Mouse (Mus musculus): ENCODE results near the gene Akt1.

Gene Akt1

DNA sequence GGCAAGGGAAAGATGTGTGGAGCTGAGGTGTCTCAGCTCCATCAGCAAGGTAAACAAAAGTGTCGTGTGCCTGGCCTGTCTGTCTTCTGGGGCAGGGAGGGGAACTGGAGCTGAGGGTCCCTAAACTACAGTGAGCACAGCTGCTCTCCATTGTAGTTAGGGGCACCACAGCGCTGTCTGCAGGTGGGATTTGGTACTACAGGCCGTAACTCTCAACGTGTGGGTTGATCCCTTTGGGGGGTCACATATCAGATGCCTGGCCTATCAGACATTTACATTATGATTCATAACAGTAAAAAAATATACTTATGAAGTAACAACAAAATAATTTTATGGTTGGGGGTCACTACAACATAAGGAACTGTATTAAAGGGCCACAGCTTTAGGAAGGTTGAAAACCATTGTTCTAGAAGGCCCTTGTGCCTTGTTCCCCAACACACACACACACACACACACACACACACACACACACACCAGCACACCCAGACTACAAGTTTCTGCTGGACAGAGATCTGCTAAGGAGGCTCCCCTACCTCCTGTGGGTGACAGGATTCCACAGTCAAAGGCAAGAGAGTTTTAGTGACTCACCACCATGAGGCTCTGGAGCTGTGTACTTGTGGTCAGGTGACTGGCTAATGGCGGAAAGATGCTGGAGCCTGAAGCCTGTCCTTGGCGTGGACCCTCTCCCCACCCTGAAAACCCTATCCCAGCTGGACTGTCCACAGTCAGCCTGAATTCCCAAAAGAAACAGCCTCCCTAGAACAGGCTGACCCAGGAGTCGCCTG is 47.4 kb downstream of the Akt1 start:
- no peak for DNase-seq (ENCODE audit: low spot score)

DNA sequence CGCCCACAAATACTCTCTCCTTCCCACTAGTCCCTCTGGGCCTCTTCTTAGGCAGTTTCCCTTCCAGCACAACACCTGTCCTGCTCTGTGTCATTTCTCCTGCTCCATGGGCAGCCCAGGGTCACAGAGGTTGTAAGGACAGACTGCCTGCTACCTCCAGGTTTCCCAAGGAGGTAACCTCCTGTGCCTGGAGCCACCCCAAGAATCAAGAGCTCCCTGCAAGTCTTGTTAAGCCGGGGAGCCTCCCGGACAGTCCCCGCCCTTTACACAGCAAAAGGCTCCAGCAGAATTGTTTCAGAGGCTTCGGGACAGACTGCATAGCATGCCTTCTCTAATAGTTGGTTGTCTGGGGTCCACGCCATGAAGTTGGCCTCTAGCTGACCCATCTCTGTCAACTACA is 48.2 kb downstream of the Akt1 start:
- DNase-seq (ENCODE audit: low spot score): no peak

DNA sequence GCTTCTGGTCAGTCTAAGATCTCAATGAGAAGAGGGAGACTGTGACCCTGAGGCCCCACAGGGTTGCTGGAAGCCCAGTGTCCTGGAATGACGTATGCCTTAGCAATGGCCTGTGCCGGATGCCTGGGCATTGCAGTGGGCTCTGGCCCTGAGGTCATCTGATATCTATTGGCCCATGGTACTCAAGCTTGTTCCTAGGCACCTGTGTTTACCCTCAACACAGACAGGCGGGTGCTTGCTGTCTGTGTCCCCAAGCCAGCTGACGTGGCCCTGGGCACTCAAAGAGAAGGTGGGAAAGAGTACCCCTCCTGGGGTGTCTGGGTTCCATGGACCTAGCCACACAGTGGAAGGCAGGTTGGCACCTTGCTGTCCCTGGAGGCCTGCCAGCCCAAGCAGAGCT is 49.0 kb downstream of the Akt1 start:
- DNase-seq (ENCODE audit: low spot score): no peak

DNA sequence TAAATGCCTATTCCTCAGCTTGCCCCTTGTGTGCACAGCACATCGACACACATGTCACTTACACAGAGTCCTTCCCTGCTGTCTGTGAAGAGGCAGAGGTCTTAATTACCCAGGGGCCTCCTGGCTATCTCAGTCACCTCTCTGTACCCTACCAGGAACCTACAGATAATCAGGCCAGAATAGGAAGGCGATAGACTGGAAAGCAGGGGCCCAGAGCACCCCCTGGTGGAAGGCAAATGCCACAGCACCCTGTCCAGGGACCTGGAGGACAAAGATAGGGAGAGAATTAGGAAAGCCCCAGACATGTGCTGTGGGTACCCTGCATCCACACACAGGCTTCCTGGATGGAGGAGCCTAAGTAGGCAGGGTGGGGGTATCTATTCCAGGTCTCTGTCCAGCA is 50.9 kb downstream of the Akt1 start:
- DNase-seq (ENCODE audit: low spot score): peak; percentile 66

DNA sequence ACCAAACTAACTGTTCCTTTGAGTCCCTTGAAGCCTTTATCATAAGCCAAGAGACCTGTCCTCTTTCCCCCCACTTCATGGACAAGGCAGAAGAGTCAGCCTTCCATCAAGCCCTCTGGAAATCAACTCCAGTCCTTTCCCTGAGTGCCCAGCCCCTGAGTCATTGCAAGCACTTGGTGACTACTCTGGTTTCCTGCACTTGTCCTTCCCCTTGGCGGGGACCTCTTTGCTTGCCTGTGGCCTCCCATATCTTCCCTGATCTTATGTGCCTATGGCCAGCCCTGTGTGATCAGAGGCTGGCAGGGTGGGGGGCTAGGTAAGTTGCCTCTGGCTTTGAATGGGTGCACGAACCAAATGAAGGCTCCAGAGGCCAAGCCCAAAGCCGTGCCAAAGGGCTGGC is 52.8 kb downstream of the Akt1 start:
- no peak for DNase-seq (ENCODE audit: low spot score)

DNA sequence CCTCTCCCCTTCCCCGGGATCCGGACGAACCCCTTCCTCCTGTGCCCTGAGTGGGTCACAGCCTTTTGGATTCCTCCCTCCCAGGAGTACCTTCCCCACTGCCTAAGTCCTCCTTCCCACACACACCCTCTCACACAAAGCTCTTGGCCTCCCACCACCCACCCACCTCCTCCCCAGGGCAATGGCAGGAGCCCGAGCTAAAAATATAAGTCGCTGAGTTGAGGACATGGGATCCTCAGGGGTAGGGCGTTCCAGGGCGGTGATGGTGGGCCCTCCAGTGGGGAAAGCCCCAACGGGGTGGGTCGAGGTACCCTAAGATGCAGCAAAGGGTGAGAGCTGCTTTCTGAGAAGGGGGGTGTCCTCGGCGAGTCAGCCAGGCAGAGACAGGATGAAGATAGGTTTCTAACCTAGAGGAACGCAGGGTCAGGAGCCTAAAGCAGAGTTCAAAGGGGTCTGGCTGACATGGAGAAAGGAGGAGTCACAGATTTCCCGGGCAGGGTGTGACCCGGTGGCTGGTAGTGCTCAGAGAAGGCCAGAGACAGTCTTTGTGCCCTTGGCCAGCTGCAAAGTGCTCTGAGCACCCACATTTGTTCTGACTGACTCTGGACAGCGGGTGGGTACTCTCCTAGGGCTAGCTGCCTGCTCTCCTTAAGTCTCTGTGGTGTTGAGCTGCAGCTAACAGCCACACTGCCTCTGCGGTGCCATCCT is 54.2 kb downstream of the Akt1 start:
- DNase-seq (ENCODE audit: low spot score): no peak

DNA sequence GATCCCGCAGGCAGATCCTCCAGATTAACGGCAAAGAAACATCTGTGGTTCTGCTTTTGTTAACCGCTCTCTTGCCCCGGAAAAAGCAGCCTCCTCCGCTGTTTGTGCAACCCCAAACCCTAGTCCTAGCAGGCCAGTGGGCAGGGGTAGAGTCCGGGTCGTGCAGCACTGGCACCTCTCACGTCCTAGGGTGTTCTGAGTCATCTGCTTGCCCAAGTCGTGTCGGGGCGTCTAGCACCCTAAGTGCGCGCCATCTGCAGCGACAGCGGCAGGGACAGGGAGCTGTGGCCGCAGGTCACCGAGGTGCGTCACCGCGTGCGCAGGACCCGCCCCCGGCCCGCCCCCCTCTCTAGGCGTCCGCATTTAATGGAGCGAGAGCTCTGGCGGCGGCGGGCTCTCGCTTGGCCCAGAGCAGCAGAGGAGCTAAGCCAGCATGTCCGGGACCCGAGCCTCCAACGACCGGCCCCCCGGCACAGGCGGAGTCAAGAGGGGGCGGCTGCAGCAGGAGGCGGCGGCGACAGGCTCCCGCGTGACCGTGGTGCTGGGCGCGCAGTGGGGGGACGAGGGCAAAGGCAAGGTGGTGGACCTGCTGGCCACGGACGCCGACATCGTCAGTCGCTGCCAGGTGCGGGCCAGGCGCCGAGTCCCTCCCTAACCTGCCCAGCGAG is 54.9 kb downstream of the Akt1 start, which contains the start of gene Adssl1:
Gene Adssl1 (plus strand): TSS at position 360 of the 668 bp plus-strand sequence.
- no peak for DNase-seq (ENCODE audit: low spot score)

DNA sequence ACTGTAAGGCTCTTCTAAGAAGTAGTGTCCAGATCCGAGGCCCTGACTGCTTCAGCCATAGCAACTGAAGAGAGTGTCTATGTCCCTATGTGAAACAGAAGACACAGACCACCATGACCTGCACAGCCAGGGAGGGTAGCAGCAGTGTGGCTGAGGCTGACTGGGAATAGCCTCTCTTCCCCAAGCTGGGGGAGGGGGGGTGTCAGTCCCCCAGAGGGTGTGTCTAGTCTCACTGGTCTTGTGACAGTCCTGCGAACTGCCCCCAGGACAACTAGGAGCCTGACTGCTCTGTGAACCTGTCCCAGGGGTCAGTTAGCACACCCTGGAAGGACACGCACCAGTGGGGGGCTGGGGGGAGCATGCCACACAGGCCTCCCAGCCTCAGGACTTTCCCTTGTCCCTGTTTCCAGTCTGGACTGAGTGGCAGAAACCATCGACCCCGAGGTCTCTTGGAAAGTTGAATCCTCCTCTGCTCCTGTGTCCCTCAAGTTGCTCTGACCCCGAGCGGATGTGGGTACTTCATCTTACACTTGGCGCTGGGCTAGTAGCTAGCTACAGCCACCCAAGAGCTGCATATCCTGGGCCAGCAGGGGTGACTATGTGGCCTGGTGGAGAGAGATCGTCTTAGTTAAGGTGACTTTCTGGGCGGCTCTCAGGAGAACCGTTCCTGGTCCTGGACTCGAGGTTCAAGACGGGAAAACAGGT is 55.6 kb downstream of the Akt1 start:
- no peak for DNase-seq (ENCODE audit: low spot score)

DNA sequence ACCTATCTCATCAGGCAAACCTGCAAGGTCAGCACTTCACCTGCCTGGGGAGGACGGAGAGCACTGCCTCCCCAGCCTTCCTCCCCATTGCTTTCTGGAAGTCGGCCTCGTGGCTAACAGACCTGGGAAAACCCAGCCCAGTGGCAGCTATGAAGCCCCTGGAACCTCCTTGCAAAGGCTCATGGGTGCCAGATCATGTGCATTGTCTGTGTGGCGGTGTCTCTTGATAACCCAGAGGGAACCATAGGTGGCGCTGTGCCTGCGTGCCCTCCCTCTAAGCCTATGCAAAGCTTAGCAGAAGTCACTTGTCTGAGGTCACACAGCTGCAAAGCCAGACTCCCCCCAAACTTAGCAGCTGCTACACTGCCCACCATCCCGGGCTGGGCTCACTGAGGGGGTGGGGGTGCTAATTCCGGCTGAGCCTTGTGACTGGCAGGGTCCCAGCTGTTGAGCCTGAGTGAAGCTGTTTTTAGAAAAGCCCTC is 56.7 kb downstream of the Akt1 start:
- DNase-seq (ENCODE audit: low spot score): no peak

DNA sequence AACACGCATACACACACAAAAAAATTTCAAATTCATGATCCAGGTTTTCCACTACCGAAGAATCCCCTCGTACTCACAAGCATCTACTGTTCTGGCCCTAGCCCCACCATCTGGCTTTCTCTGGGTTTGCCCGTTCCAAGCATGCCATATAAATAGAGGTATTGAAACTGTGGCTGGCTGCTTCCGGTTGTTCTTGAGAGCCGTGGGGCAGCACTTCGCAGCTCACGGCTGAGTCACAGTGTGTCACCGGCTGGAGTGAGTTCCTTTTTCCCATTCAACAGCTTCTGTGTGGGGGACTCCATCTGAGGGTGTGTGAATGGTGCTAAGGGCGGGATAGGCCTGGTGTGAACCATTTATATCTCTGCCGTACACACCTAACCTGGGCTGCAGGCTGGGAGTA is 57.5 kb downstream of the Akt1 start:
- DNase-seq (ENCODE audit: low spot score): no peak

DNA sequence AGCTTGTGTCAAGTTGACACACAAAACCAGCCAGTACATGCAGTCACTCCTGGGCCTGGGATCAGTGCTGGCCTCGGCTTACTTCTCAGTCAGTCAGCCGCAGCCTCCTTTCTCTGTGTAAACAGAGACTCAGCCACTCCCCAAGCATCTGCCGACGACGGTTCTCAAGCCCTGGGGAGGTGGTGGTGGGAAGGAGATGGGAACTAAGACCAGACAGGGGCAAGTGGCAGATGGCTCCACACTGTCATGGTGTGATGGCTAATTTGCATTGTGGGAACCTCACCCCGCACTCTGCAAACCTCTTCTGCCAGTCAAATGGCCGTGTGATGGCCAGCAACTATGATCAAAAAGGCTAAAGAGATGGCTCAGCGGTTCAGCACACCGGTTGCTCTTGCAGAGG is 58.0 kb downstream of the Akt1 start:
- DNase-seq (ENCODE audit: low spot score): no peak

DNA sequence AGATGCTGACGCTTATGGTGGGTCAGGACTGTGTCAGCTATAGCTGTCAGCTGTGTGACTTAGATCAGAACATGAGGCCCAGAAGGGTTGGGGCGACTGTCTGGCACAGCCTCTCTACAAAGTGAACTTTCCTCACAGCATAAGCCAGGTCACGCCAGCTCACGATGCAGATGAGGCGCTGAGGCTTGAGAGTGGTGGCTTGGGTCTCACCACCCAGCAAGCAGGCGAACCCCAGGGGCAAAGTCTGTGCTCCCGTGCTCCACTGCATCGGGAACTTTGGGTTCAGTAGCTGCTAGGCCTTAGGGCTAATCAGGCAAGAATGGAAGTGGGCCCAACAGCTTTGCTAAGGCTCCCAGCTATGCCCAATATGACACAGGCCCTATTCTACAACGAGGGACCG is 65.7 kb downstream of the Akt1 start:
- DNase-seq (ENCODE audit: low spot score): no peak

DNA sequence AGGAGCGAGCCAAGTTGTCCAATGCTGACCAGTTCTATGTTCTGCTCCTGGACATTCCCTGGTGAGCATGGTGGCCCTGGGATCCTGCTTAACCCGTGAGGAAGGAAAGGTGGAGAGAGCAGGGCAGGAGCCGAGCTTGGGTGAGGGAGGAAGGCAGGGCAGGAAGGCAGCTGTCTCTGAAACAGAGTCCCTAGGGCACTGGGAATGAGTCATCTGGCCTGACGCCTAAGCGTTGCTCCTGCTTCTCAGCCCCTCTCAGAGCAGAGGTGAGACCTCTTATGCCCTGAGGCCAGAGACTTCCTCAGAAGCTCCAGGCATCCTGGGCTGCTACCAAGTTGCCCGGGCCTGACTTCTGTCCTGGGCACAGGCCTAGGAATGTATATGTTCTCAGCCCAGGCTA is 67.7 kb downstream of the Akt1 start:
- no peak for DNase-seq (ENCODE audit: low spot score)

DNA sequence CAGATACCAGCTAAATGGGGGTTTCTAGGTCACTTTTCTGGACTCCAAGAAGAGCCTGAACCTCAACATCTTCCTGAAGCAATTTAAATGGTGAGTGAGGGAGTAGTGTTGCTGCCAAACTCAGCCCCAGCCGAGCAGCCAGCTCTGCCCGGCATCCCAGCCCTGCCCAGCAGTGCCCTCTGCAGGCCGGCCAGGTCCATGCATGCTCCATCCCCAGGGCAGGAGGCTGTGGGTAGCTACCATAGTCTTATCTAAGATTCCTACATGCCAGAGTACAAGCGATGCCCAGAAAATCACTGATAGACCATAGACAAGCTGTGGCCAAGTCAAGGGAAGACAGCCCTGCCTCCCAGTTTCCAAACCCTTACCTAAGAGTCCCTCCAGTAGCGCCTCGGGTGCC is 68.9 kb downstream of the Akt1 start:
- peak; percentile 67 for DNase-seq (ENCODE audit: low spot score)

DNA sequence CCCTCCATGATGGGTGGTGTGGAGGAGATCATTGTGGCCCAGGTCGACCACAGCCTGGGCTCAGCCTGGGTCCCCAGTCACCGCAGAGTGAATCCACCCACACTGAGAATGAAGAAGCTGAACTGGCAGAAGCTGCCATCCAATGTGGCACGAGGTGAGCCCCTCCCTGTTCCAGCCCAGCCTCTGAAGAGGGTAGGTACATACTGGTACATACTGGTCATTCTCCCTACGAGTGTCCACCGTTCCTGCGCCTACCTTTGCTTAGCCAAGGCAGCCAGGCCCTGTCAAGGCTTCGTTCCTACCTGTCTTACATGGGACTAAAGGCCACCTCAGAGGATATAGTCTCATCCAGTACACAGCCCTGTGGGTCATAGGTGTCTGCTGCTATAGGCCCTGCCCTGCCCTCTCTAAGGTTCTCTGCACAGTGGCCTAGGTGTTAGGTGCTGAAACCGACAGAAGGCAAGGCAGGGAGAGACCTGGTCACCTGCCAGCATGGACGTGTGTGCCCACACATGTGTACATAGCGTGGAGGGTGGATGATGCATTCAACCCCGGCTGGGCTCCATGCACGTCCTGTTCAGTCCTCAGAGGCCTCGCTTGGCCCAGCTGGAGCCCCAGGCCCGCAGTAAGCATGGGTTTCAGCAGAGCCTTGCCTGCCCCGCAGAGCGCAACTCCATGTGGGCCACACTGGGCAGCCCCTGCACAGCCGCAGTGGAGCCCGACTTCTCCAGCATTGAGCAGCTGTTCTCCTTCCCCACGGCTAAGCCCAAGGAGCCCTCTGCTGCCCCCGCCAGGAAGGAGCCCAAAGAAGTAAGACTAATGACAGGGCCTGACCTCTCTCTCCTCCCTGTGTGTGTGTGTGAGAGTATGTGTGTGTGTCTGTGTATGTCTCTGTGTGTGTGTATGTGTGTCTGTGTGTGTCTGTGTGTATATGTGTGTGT is 69.7 kb downstream of the Akt1 start:
- DNase-seq (ENCODE audit: low spot score): peak; percentile 49

DNA sequence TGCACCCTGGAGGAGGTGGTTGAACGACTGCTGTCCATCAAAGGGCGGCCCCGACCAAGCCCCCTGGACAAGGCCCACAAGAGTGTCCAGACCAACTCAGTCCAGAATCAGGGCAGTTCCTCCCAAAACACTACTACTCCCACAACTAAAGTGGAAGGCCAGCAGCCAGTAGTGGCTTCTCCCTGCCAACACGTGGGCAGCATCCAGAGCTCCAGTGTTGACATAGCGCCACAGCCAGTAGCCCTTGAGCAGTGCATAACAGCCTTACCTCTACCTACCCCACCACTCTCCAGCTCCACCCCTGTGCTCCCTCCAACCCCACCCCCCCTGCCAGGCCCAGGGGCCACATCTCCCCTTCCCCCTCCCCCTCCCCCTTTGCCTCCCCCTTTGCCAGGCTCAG is 70.7 kb downstream of the Akt1 start:
- no peak for DNase-seq (ENCODE audit: low spot score)
